Mouse (Mus musculus): ENCODE results near the gene Btbd35f13. TPM values are rescaled to one million over a fixed set of nuclear protein-coding genes. Genes with fewer than 3 reads are reported as not detected.
"Not testable (repeated sequence)": the region's sequence is repeated elsewhere in the genome, so short reads cannot be mapped to it uniquely, and the experiment has no call there.

Btbd35f13 gene
- not detected in 2 replicates for polyA plus RNA-seq (2015; fragmentation: Nextera tagmentation; extraction: Ambion mirVana)

DNA sequence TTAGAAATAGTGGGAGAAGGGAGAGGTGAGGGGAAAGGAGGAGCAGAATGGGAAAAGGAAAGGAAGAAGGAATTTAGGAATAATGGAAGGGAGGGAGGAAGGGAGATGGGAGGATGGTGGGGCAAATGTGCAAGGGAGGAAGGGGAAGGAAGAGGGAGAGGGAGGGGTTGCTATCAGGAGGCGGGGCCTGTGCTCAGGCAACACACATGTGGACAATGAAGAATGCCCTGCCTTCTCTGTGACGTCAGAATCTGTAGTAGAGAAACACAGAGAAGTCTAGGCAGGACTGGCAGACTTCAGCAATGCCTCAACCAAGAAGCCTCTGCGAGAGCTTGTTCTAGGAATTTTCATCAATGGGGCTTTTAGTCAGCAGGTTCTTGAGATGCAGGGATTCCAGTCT, at the start of gene Btbd35f13:
Gene Btbd35f13, plus strand, starts transcription at position 301 of the 400 bp plus-strand sequence.
- H3K4me2 ChIP-seq; H3K9ac ChIP-seq; H3K27me3 ChIP-seq; H3K4me3 ChIP-seq; ATAC-seq (ENCODE audit: insufficient number of reproducible peaks, low FRiP score, low TSS enrichment, low read depth); H3K4me1 ChIP-seq; H3K9me3 ChIP-seq; H3K27ac ChIP-seq; H3K36me3 ChIP-seq: not testable (repeated sequence)
- WGBS: 75% methylated on average over 2 of the region's 3 CpGs

DNA sequence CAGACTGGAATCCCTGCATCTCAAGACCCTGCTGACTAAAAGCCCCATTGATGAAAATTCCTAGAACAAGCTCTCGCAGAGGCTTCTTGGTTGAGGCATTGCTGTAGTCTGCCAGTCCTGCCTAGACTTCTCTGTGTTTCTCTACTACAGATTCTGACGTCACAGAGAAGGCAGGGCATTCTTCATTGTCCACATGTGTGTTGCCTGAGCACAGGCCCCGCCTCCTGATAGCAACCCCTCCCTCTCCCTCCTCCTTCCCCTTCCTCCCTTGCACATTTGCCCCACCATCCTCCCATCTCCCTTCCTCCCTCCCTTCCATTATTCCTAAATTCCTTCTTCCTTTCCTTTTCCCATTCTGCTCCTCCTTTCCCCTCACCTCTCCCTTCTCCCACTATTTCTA, 45.3 kb downstream of the Btbd35f13 start, which contains the start of gene Btbd35f14:
Gene Btbd35f14, minus strand, starts transcription at position 101 of the 400 bp plus-strand sequence.
- not testable (repeated sequence) for H3K9me3 ChIP-seq; ATAC-seq (ENCODE audit: insufficient number of reproducible peaks, low FRiP score, low TSS enrichment, low read depth); H3K27me3 ChIP-seq; H3K4me3 ChIP-seq; H3K4me1 ChIP-seq; H3K4me2 ChIP-seq; H3K27ac ChIP-seq; H3K9ac ChIP-seq; H3K36me3 ChIP-seq
- WGBS: no CpG with 5 or more reads among the region's 3 CpGs

Other genes with a start within 250 kb of the Btbd35f13 start
- not detected in 2 replicates for gene Btbd35f15, start 79.9 kb upstream of the Btbd35f13 start, polyA plus RNA-seq (2015; fragmentation: Nextera tagmentation; extraction: Ambion mirVana)
- not detected in 2 replicates for gene Btbd35f14, start 45.2 kb downstream of the Btbd35f13 start, polyA plus RNA-seq (2015; fragmentation: Nextera tagmentation; extraction: Ambion mirVana)